Mouse (Mus musculus) ES-E14 (cell line): ENCODE results near the gene Ankrd6. TPM values are rescaled to one million over a fixed set of nuclear protein-coding genes. Genes with fewer than 3 reads are reported as not detected.

Experiments
- DNase-seq: peaks from one replicate; pipeline ENCODE4 v3.0.0-alpha.2; 2013; ENCODE audit warnings: low read depth, low spot score
- H3K27ac ChIP-seq: 2 replicates; pipeline ENCODE4 v1.5.1; 2012; ENCODE audit warnings: low read depth, mild to moderate bottlenecking, low read length, moderate library complexity, mixed read lengths; ENCODE audit not compliant: poor library complexity, insufficient read depth, severe bottlenecking
- H3K36me3 ChIP-seq: 2 replicates; pipeline ENCODE4 v1.6.1; 2012; ENCODE audit warnings: mild to moderate bottlenecking, low read length, moderate library complexity, mixed read lengths; ENCODE audit not compliant: control insufficient read depth, poor library complexity, insufficient read depth, severe bottlenecking
- H3K4me1 ChIP-seq, 2 experiments: fragments of 150-350 bp in 1 of 2; sonication (generic) in 1 of 2; 2 replicates each; pipeline ENCODE4 v1.6.1; 2012; ENCODE audit warnings: low read length in 2 of 2, mild to moderate bottlenecking in 1 of 2, mixed read lengths in 1 of 2; ENCODE audit not compliant: control insufficient read depth in 2 of 2, insufficient read depth in 2 of 2, poor library complexity in 1 of 2
- H3K4me3 ChIP-seq, 2 experiments: fragments of 150-350 bp in 1 of 2; sonication (generic) in 1 of 2; 2 replicates each; pipeline ENCODE4 v1.5.1; 2012; ENCODE audit warnings: low read length in 2 of 2, low read depth in 1 of 2, mild to moderate bottlenecking in 1 of 2, mixed read lengths in 1 of 2; ENCODE audit not compliant: insufficient read depth in 1 of 2, poor library complexity in 1 of 2, severe bottlenecking in 1 of 2
- H3K9ac ChIP-seq: 2 replicates; pipeline ENCODE4 v1.6.1; 2012; ENCODE audit warnings: low read depth, mild to moderate bottlenecking, low read length, mixed read lengths; ENCODE audit not compliant: poor library complexity, insufficient read depth, severe bottlenecking
- H3K9me3 ChIP-seq: fragments of 150-350 bp; sonication (generic); 2 replicates; pipeline ENCODE4 v1.6.1; 2012; ENCODE audit warnings: low read depth, mild to moderate bottlenecking, low read length; ENCODE audit not compliant: control insufficient read depth, insufficient read depth
- CHD2 ChIP-seq: IDR thresholded peaks from 2 replicates; pipeline ENCODE4 v1.6.1; 2014; ENCODE audit warnings: mild to moderate bottlenecking, low read depth, low read length, inconsistent platforms
- HCFC1 ChIP-seq: IDR thresholded peaks from 2 replicates; pipeline ENCODE4 v1.6.1; 2012; ENCODE audit warnings: low read length, inconsistent platforms, borderline replicate concordance; ENCODE audit not compliant: insufficient read depth
- MAFK ChIP-seq: IDR thresholded peaks from 2 replicates; pipeline ENCODE4 v1.6.1; 2014; ENCODE audit warnings: mild to moderate bottlenecking, low read depth, low read length, inconsistent platforms; ENCODE audit not compliant: insufficient read depth
- ZC3H11A ChIP-seq: IDR thresholded peaks from 2 replicates; pipeline ENCODE4 v1.6.1; 2012; ENCODE audit warnings: low read depth, mild to moderate bottlenecking, inconsistent platforms, low read length, borderline replicate concordance
- ZNF384 ChIP-seq: IDR thresholded peaks from 2 replicates; pipeline ENCODE4 v1.6.1; 2012; ENCODE audit warnings: low read depth, low read length, inconsistent platforms
- in situ Hi-C, 2 experiments: fragments of 600-800 bp; cut with MboI; formaldehyde crosslinking; loops; one replicate each; pipeline ENCODE4 v1.15.1; 2025; ENCODE audit warnings: low sequenced_read_pairs in 2 of 2, inconsistent platforms in 1 of 2; ENCODE audit not compliant: unreplicated experiment in 2 of 2
- total RNA-seq: library from RNA; depleted of rRNA; stranded (reverse); fragments of 300-350 nt; gene quantifications from 2 replicates; pipeline ENCODE4 v1.2.3, GENCODE M21; 2012

Ankrd6 gene
- total RNA-seq, 1 experiment: 7.8 TPM

DNA sequence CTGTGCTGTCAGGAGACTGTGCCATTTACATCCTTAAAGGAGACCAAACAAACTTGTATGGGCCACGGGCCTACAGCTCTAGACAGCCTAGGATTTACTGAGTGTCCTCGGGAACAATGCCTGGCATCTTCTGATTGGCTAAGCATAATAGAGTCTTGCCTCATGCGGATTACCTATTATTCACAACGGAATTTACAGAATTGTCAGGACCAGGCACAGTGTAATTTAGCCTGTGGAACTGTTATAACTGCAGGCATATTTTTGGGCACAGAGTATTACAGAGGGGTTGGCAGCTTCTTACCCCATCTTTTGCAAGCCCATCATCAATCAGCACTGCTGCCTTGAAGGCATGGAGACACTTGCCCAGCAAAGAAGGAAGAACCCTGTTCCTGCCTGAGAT is 51.6 kb downstream of the Ankrd6 start:
- DNase-seq: no peak
- in situ Hi-C loops: no loop called here
- no peak overlapping the region for H3K4me3 ChIP-seq
- no peak overlapping the region for H3K27ac ChIP-seq
- H3K4me1 ChIP-seq: no peaks in the 10 kb centered on the region
- no peak for TF ChIP-seq MAFK
- TF ChIP-seq HCFC1: no peak
- no peak for TF ChIP-seq CHD2
- no peak for TF ChIP-seq ZC3H11A
- TF ChIP-seq ZNF384: no peak
- H3K9ac ChIP-seq: no peak overlapping the region
- H3K36me3 ChIP-seq: no peaks in the 10 kb centered on the region; the same call in 1 of the 2 replicates
- H3K9me3 ChIP-seq: no peaks in the 10 kb centered on the region

DNA sequence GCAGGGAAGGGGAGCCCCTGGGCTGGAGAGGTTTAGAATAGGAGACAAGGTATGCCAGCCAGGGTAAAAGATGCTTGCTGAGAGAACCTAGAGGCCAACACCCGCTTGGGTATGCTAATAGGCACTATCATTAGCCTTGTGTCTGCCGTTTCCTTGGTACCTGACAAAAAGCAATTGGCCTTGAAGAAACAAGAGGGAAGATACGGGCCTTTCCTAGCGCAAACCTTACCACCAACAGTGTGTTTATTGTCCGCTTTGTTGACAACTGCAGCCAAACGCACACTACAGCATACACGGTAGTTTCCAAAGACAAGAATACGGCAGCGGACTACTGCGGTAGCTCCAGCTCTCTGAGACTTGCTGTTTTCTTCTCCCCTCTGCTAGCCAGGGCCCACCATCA is 59.3 kb downstream of the Ankrd6 start:
- Histone ChIP-seq H3K4me1 (peaks cover 0 to 5% of the 10 kb centered on the region in 2 experiments; a peak in 2 of 4 replicates), H3K9ac (no peak overlapping the region), H3K4me3 (no peak overlapping the region), H3K9me3 (peaks cover 2% of the 10 kb centered on the region; the same call in 1 of the 2 replicates), H3K36me3 (no peaks in the 10 kb centered on the region; the same call in 1 of the 2 replicates), H3K27ac (no peak overlapping the region)
- no peak for TF ChIP-seq ZNF384
- no peak for TF ChIP-seq ZC3H11A
- no peak for TF ChIP-seq CHD2
- no peak for TF ChIP-seq MAFK
- TF ChIP-seq HCFC1: no peak
- in situ Hi-C loops: no loop called here
- DNase-seq: no peak

DNA sequence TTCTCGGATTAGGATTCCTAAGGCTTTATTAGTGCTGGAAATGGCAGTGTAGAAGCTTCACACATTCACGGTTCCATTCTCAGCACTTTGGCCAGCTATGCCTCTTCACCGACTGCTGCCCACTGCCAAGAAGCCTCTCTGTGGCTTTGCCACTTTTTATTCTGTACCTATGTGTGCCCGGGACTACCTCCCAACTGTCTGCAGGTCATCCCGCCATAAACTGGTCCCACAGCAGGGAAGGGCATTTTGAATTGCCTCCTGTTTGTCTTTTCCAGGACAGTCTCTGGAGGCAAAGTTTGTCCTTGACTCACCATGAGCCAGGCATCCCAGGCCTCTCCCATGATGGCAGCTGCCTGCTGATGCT is 59.9 kb downstream of the Ankrd6 start:
- Histone ChIP-seq H3K9me3 (peaks cover 2% of the 10 kb centered on the region; the same call in 1 of the 2 replicates), H3K9ac (no peak overlapping the region), H3K4me3 (no peak overlapping the region), H3K36me3 (no peaks in the 10 kb centered on the region; the same call in 1 of the 2 replicates), H3K4me1 (peaks cover 0 to 5% of the 10 kb centered on the region in 2 experiments; a peak in 2 of 4 replicates), H3K27ac (no peak overlapping the region)
- DNase-seq: no peak
- TF ChIP-seq MAFK: no peak
- in situ Hi-C loops: no loop called here

DNA sequence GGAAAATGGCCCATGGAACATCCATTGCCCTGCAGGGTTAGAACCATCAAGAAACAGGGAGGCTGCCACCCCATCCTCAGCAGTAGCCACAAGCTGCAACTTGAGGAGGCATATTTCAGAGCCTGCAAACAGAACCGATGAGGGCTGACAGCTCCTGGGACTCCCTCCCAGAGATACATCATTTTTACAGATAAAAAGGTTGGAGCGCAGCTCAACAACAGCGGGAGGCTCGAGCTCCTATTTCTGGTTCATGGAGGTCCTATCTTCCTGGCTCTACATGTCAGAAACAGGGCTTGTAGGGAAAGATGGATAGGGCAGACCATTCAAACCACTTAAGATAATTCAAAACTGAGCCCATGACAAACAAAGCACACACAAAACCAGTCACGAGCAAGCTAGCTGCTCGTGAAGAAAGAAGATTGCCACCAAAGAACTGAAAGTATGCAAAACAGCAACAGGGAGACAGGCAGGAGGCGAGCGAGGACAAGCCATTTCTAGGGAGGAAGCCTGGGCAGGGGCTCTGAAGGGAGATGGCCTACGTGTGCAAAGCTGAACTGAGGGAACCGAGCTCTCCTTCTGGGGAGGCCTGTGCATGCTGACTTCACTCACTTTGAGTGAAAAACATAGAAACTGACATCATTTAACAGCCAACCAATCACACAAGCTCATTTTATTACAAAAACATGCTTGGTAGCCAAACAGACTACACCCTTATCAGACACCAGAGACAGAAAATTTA is 60.5 kb downstream of the Ankrd6 start:
- TF ChIP-seq HCFC1 (no peak), CHD2 (no peak), MAFK (no peak), ZNF384 (no peak), ZC3H11A (no peak)
- Histone ChIP-seq H3K9me3 (peaks cover 2% of the 10 kb centered on the region; the same call in 1 of the 2 replicates), H3K36me3 (no peaks in the 10 kb centered on the region; the same call in 1 of the 2 replicates), H3K9ac (no peak overlapping the region), H3K4me1 (peaks cover 0 to 5% of the 10 kb centered on the region in 2 experiments; a peak in 2 of 4 replicates), H3K4me3 (no peak overlapping the region), H3K27ac (no peak overlapping the region)
- DNase-seq: no peak
- in situ Hi-C loops: no loop called here

DNA sequence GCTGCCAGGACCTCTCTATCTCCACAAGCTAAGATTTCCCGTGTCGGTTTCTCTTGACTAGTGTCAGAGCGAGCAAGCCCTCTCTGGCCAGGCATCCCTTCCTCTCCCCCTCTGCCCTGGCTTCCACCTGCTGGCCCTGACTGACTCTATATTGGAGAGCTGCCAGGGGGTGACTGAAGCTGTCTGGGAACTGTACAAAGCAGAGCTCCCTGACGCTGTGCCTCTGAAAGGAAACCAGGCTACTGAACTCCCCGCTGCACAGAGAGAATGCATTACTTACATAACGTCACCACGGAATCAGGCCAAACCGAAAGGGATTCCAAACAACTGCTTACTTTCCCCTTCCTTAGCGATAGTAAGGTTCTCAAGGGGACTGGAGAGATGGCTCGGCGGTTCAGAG is 61.4 kb downstream of the Ankrd6 start:
- in situ Hi-C loops: no loop called here
- Histone ChIP-seq H3K4me1 (peaks cover 0 to 5% of the 10 kb centered on the region in 2 experiments; a peak in 2 of 4 replicates), H3K9me3 (peaks cover 2% of the 10 kb centered on the region; the same call in 1 of the 2 replicates), H3K4me3 (no peak overlapping the region), H3K9ac (no peak overlapping the region), H3K27ac (no peak overlapping the region), H3K36me3 (no peaks in the 10 kb centered on the region; the same call in 1 of the 2 replicates)
- TF ChIP-seq ZC3H11A (no peak), HCFC1 (no peak), CHD2 (no peak), ZNF384 (no peak), MAFK (no peak)
- no peak for DNase-seq
